Mouse (Mus musculus) ES-E14 (cell line): ENCODE measurements at regions not wholly inside any gene's neighbourhood (a gene's known extent, or its start where the extent isn't known, plus 50 kb on each side); places are given as distances from the start of the nearest gene placed in this dataset.

Experiments used
- HCFC1 ChIP-seq: IDR thresholded peaks from 2 replicates; pipeline ENCODE4 v1.6.1; 2012; ENCODE audit warnings: low read length, inconsistent platforms, borderline replicate concordance; ENCODE audit not compliant: insufficient read depth
- ZC3H11A ChIP-seq: IDR thresholded peaks from 2 replicates; pipeline ENCODE4 v1.6.1; 2012; ENCODE audit warnings: low read depth, mild to moderate bottlenecking, inconsistent platforms, low read length, borderline replicate concordance

GRCm38 (mm10) chr8:6973961-6974360, 1687.1 kb downstream of the Efnb2 start:
- no peak for TF ChIP-seq ZC3H11A
- no peak for TF ChIP-seq HCFC1
